Mouse (Mus musculus): Measurements from ENCODE around the gene Slc29a1. TPM values are rescaled to one million over a fixed set of nuclear protein-coding genes. Genes with fewer than 3 reads are reported as not detected.
A peak's percentile ranks its signal among the peaks of the same experiment; 100 is the strongest.

Gene Slc29a1
- total RNA-seq, 2 experiments from 2014 or later: 19.7 to 23.6 TPM

- H3K4me3 ChIP-seq: no peak overlapping the region
- peak; percentile 67 to 69 for DNase-seq (ENCODE audit: extremely low spot score in 1 of 2, low spot score in 2 of 2)
- H3K27ac ChIP-seq: peak overlapping the region; percentile 83
- TF ChIP-seq CTCF (IDR thresholded peaks at IDR 0.05): peak; percentile 96
- intact Hi-C loops (cut with DNase I): loop anchor here (2.0 to 5.0 kb wide), 3 partner anchors 42 to 137 kb away; no protein-coding TSS in a partner anchor
These were observed 14.3 kb downstream of the Slc29a1 start for GRCm38 (mm10) chr17:45584939-45585678.

- peak overlapping the region; percentile 83 for H3K27ac ChIP-seq
- DNase-seq (ENCODE audit: extremely low spot score in 1 of 2, low spot score in 2 of 2): peak; percentile 57 to 67
- TF ChIP-seq CTCF (IDR thresholded peaks at IDR 0.05): no peak
- intact Hi-C loops (cut with DNase I): loop anchor here (2.0 to 5.0 kb wide), 3 partner anchors 43 to 138 kb away; no protein-coding TSS in a partner anchor
- H3K4me3 ChIP-seq: no peak overlapping the region
These were observed 15.1 kb downstream of the Slc29a1 start for GRCm38 (mm10) chr17:45584096-45584896.

- no peak for DNase-seq (ENCODE audit: extremely low spot score in 1 of 2, low spot score in 2 of 2)
- peak; percentile 62 for TF ChIP-seq CTCF (IDR thresholded peaks at IDR 0.05)
- intact Hi-C loops (cut with DNase I): loop anchor here (5.0 kb wide), 1 partner anchor 139 kb away; no protein-coding TSS in a partner anchor
- no peak overlapping the region for H3K4me3 ChIP-seq
- H3K27ac ChIP-seq: no peak overlapping the region
These were observed 16.6 kb downstream of the Slc29a1 start for GRCm38 (mm10) chr17:45582715-45583355.

GRCm38 (mm10) chr17:45582188-45582587 lies 17.2 kb downstream of the Slc29a1 start:
- intact Hi-C loops (cut with DNase I): loop anchor here (5.0 kb wide), 1 partner anchor 140 kb away; no protein-coding TSS in a partner anchor
- DNase-seq (ENCODE audit: extremely low spot score in 1 of 2, low spot score in 2 of 2): no peak
- TF ChIP-seq CTCF (IDR thresholded peaks at IDR 0.05): no peak
- H3K4me3 ChIP-seq: no peak overlapping the region
- H3K27ac ChIP-seq: no peak overlapping the region

- TF ChIP-seq CTCF (IDR thresholded peaks at IDR 0.05): peak; percentile 93
- intact Hi-C loops (cut with DNase I): loop anchor here (5.0 kb wide), 1 partner anchor 141 kb away; no protein-coding TSS in a partner anchor
- Histone ChIP-seq H3K27ac (no peak overlapping the region; the same call in 1 of the 2 replicates), H3K4me3 (no peak overlapping the region)
- peak in 1 of 2 experiments; percentile 58 for DNase-seq (ENCODE audit: extremely low spot score in 1 of 2, low spot score in 2 of 2)
These were observed 17.8 kb downstream of the Slc29a1 start for GRCm38 (mm10) chr17:45581567-45581983.

- no peak for DNase-seq (ENCODE audit: extremely low spot score in 1 of 2, low spot score in 2 of 2)
- TF ChIP-seq CTCF (IDR thresholded peaks at IDR 0.05): no peak
- Histone ChIP-seq H3K4me3 (no peak overlapping the region), H3K27ac (peak overlapping the region; percentile 54; the same call in 1 of the 2 replicates)
- intact Hi-C loops (cut with DNase I): loop anchor here (5.0 kb wide), 1 partner anchor 141 kb away; no protein-coding TSS in a partner anchor
These were observed 18.4 kb downstream of the Slc29a1 start for GRCm38 (mm10) chr17:45580958-45581477.

- no peak for TF ChIP-seq CTCF (IDR thresholded peaks at IDR 0.05)
- no peak for DNase-seq (ENCODE audit: extremely low spot score in 1 of 2, low spot score in 2 of 2)
- Histone ChIP-seq H3K4me3 (no peak overlapping the region), H3K27ac (no peak overlapping the region)
- intact Hi-C loops (cut with DNase I): no loop called here
These were observed 19.9 kb downstream of the Slc29a1 start for GRCm38 (mm10) chr17:45579554-45579953.

GRCm38 (mm10) chr17:45578843-45579242 lies 20.6 kb downstream of the Slc29a1 start:
- no peak for DNase-seq (ENCODE audit: extremely low spot score in 1 of 2, low spot score in 2 of 2)
- Histone ChIP-seq H3K4me3 (no peak overlapping the region), H3K27ac (no peak overlapping the region)
- intact Hi-C loops (cut with DNase I): no loop called here
- TF ChIP-seq CTCF (IDR thresholded peaks at IDR 0.05): peak; percentile 54

GRCm38 (mm10) chr17:45578242-45578641 lies 21.2 kb downstream of the Slc29a1 start:
- intact Hi-C loops (cut with DNase I): no loop called here
- Histone ChIP-seq H3K27ac (no peak overlapping the region), H3K4me3 (no peak overlapping the region)
- no peak for DNase-seq (ENCODE audit: extremely low spot score in 1 of 2, low spot score in 2 of 2)
- TF ChIP-seq CTCF (IDR thresholded peaks at IDR 0.05): no peak

- intact Hi-C loops (cut with DNase I): loop anchor here (2.0 kb wide), 1 partner anchor 55 kb away; no protein-coding TSS in a partner anchor
- no peak overlapping the region for H3K4me3 ChIP-seq
- peak overlapping the region; percentile 61; the same call in 1 of the 2 replicates for H3K27ac ChIP-seq
- TF ChIP-seq CTCF (IDR thresholded peaks at IDR 0.05): no peak
- DNase-seq (ENCODE audit: extremely low spot score in 1 of 2, low spot score in 2 of 2): no peak
These were observed 24.1 kb downstream of the Slc29a1 start for GRCm38 (mm10) chr17:45575123-45575897.

Data from left cerebral cortex, adult 2 months (tissue).